Mouse (Mus musculus): Measurements from ENCODE around the gene Cend1. TPM values are rescaled to one million over a fixed set of nuclear protein-coding genes. Genes with fewer than 3 reads are reported as not detected.

Cend1 gene
- polyA plus RNA-seq, 1 experiment: 4.9 TPM

GRCm38 (mm10) chr7:141390326-141391259, 38.7 kb downstream of the Cend1 start:
- Histone ChIP-seq H3K4me1 (ENCODE audit: control insufficient read depth, insufficient read depth, low read length) (peaks cover 4% of the 10 kb centered on the region; the same call in 1 of the 2 replicates), H3K4me3 (ENCODE audit: insufficient read depth, low read length) (no peak overlapping the region), H3K27ac (ENCODE audit: insufficient read depth, low read length) (no peak overlapping the region)
- no peak for TF ChIP-seq CTCF (IDR thresholded peaks at IDR 0.05; ENCODE audit: borderline replicate concordance, insufficient read depth, low read length)
- no peak for TF ChIP-seq POLR2A (IDR thresholded peaks at IDR 0.05; ENCODE audit: low read depth, low read length)

- Histone ChIP-seq H3K4me1 (ENCODE audit: control insufficient read depth, insufficient read depth, low read length) (peaks cover 4% of the 10 kb centered on the region; the same call in 1 of the 2 replicates), H3K4me3 (ENCODE audit: insufficient read depth, low read length) (no peak overlapping the region), H3K27ac (ENCODE audit: insufficient read depth, low read length) (no peak overlapping the region)
- TF ChIP-seq POLR2A (IDR thresholded peaks at IDR 0.05; ENCODE audit: low read depth, low read length) (no peak), CTCF (IDR thresholded peaks at IDR 0.05; ENCODE audit: borderline replicate concordance, insufficient read depth, low read length) (no peak)
Observed at GRCm38 (mm10) chr7:141388487-141389109, 40.7 kb downstream of the Cend1 start.

- Histone ChIP-seq H3K4me1 (ENCODE audit: control insufficient read depth, insufficient read depth, low read length) (peaks cover under 1% of the 10 kb centered on the region; the same call in 1 of the 2 replicates), H3K4me3 (ENCODE audit: insufficient read depth, low read length) (no peak overlapping the region), H3K27ac (ENCODE audit: insufficient read depth, low read length) (no peak overlapping the region)
- no peak for TF ChIP-seq CTCF (IDR thresholded peaks at IDR 0.05; ENCODE audit: borderline replicate concordance, insufficient read depth, low read length)
- TF ChIP-seq POLR2A (IDR thresholded peaks at IDR 0.05; ENCODE audit: low read depth, low read length): no peak
Observed at GRCm38 (mm10) chr7:141387807-141388486, 41.3 kb downstream of the Cend1 start.

GRCm38 (mm10) chr7:141381068-141381835, 48.0 kb downstream of the Cend1 start:
- Histone ChIP-seq H3K27ac (ENCODE audit: insufficient read depth, low read length) (no peak overlapping the region), H3K4me1 (ENCODE audit: control insufficient read depth, insufficient read depth, low read length) (no peaks in the 10 kb centered on the region), H3K4me3 (ENCODE audit: insufficient read depth, low read length) (no peak overlapping the region)
- TF ChIP-seq POLR2A (IDR thresholded peaks at IDR 0.05; ENCODE audit: low read depth, low read length) (no peak), CTCF (IDR thresholded peaks at IDR 0.05; ENCODE audit: borderline replicate concordance, insufficient read depth, low read length) (no peak)

GRCm38 (mm10) chr7:141379584-141379983, 49.7 kb downstream of the Cend1 start:
- no peak overlapping the region for H3K27ac ChIP-seq (ENCODE audit: insufficient read depth, low read length)
- no peak overlapping the region for H3K4me3 ChIP-seq (ENCODE audit: insufficient read depth, low read length)
- no peaks in the 10 kb centered on the region for H3K4me1 ChIP-seq (ENCODE audit: control insufficient read depth, insufficient read depth, low read length)
- no peak for TF ChIP-seq CTCF (IDR thresholded peaks at IDR 0.05; ENCODE audit: borderline replicate concordance, insufficient read depth, low read length)
- no peak for TF ChIP-seq POLR2A (IDR thresholded peaks at IDR 0.05; ENCODE audit: low read depth, low read length)

Other genes starting within 250 kb of the Cend1 start
- gene Hras, start 235.5 kb downstream of the Cend1 start, polyA plus RNA-seq (2011; ENCODE audit: insufficient read length, low read depth, missing spikeins): 54.0 and 62.7 TPM in 2 replicates
- 1.9 and 2.4 TPM in 2 replicates for gene Lrrc56, start 235.3 kb downstream of the Cend1 start, polyA plus RNA-seq (2011; ENCODE audit: insufficient read length, low read depth, missing spikeins)
- 0.38 and 0.58 TPM in 2 replicates for gene Lmntd2, start 215.4 kb downstream of the Cend1 start, polyA plus RNA-seq (2011; ENCODE audit: insufficient read length, low read depth, missing spikeins)
- gene Rassf7, start 213.6 kb downstream of the Cend1 start, polyA plus RNA-seq (2011; ENCODE audit: insufficient read length, low read depth, missing spikeins): 3.9 and 5.8 TPM in 2 replicates
- gene Phrf1, start 200.7 kb downstream of the Cend1 start, polyA plus RNA-seq (2011; ENCODE audit: insufficient read length, low read depth, missing spikeins): 54.7 and 58.7 TPM in 2 replicates
- gene Irf7, start 163.0 kb downstream of the Cend1 start, polyA plus RNA-seq (2011; ENCODE audit: insufficient read length, low read depth, missing spikeins): 6.0 and 7.2 TPM in 2 replicates
- gene Cdhr5, start 152.7 kb downstream of the Cend1 start, polyA plus RNA-seq (2011; ENCODE audit: insufficient read length, low read depth, missing spikeins): not detected in 2 replicates
- not detected in 2 replicates for gene Sct, start 150.4 kb downstream of the Cend1 start, polyA plus RNA-seq (2011; ENCODE audit: insufficient read length, low read depth, missing spikeins)
- 0.28 TPM in 1 of 2 replicates, not detected in the other for gene Drd4, start 137.5 kb downstream of the Cend1 start, polyA plus RNA-seq (2011; ENCODE audit: insufficient read length, low read depth, missing spikeins)
- 30.5 and 37.2 TPM in 2 replicates for gene Deaf1, start 101.8 kb downstream of the Cend1 start, polyA plus RNA-seq (2011; ENCODE audit: insufficient read length, low read depth, missing spikeins)
- 24.6 and 25.4 TPM in 2 replicates for gene Tmem80, start 101.8 kb downstream of the Cend1 start, polyA plus RNA-seq (2011; ENCODE audit: insufficient read length, low read depth, missing spikeins)
- gene Eps8l2, start 90.6 kb downstream of the Cend1 start, polyA plus RNA-seq (2011; ENCODE audit: insufficient read length, low read depth, missing spikeins): 4.2 and 9.1 TPM in 2 replicates
- 93.0 and 121 TPM in 2 replicates for gene Taldo1, start 37.3 kb downstream of the Cend1 start, polyA plus RNA-seq (2011; ENCODE audit: insufficient read length, low read depth, missing spikeins)
- 30.5 and 41.5 TPM in 2 replicates for gene Gatd1, start 15.4 kb downstream of the Cend1 start, polyA plus RNA-seq (2011; ENCODE audit: insufficient read length, low read depth, missing spikeins)
- 24.0 and 26.9 TPM in 2 replicates for gene Slc25a22, start 8.4 kb upstream of the Cend1 start, polyA plus RNA-seq (2011; ENCODE audit: insufficient read length, low read depth, missing spikeins)
- gene Pidd1, start 14.5 kb upstream of the Cend1 start, polyA plus RNA-seq (2011; ENCODE audit: insufficient read length, low read depth, missing spikeins): 12.4 and 18.1 TPM in 2 replicates
- gene Rplp2, start 17.9 kb upstream of the Cend1 start, polyA plus RNA-seq (2011; ENCODE audit: insufficient read length, low read depth, missing spikeins): 1,600 and 1,818 TPM in 2 replicates
- gene Pnpla2, start 25.7 kb upstream of the Cend1 start, polyA plus RNA-seq (2011; ENCODE audit: insufficient read length, low read depth, missing spikeins): 18.9 and 26.7 TPM in 2 replicates
- 1.3 and 2.7 TPM in 2 replicates for gene Cracr2b, start 31.6 kb upstream of the Cend1 start, polyA plus RNA-seq (2011; ENCODE audit: insufficient read length, low read depth, missing spikeins)
- gene Cd151, start 37.9 kb upstream of the Cend1 start, polyA plus RNA-seq (2011; ENCODE audit: insufficient read length, low read depth, missing spikeins): 58.4 and 94.0 TPM in 2 replicates
- gene Polr2l, start 45.6 kb upstream of the Cend1 start, polyA plus RNA-seq (2011; ENCODE audit: insufficient read length, low read depth, missing spikeins): 13.1 and 24.1 TPM in 2 replicates
- gene Tspan4, start 45.7 kb upstream of the Cend1 start, polyA plus RNA-seq (2011; ENCODE audit: insufficient read length, low read depth, missing spikeins): 184 and 207 TPM in 2 replicates
- 45.8 and 48.7 TPM in 2 replicates for gene Chid1, start 110.4 kb upstream of the Cend1 start, polyA plus RNA-seq (2011; ENCODE audit: insufficient read length, low read depth, missing spikeins)
- gene Ap2a2, start 132.7 kb upstream of the Cend1 start, polyA plus RNA-seq (2011; ENCODE audit: insufficient read length, low read depth, missing spikeins): 128 TPM in 2 replicates
- not detected in 2 replicates for gene Muc6, start 225.8 kb upstream of the Cend1 start, polyA plus RNA-seq (2011; ENCODE audit: insufficient read length, low read depth, missing spikeins)